Mouse (Mus musculus): ENCODE measurements around the gene Olfr1256. TPM values are rescaled to one million over a fixed set of nuclear protein-coding genes. Genes with fewer than 3 reads are reported as not detected.

Olfr1256 gene
- total RNA-seq (2021), result not detected

DNA sequence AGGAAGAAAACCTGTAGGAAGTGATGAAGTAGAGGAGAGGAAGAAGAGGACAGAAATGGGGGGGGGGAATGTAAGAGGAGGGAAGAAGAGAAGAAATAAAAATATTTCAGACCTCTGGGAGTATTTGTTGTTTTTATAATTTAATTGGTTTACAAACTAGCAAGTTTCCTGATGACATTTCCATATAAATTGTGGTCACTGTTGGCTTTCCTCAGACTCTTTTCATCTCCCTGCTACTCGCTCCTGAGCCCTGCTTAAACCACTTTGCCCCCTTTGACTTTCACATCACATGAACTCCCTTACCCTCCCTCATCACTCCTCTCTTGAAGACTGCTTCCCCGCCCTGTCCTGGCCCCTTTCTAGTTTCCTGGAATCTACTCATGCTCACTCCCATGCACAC, at the start of gene Olfr1256:
Gene Olfr1256, minus strand, starts transcription at position 101 of the 400 bp plus-strand sequence.
- intact Hi-C loops (cut with DNase I), result no loop called here

DNA sequence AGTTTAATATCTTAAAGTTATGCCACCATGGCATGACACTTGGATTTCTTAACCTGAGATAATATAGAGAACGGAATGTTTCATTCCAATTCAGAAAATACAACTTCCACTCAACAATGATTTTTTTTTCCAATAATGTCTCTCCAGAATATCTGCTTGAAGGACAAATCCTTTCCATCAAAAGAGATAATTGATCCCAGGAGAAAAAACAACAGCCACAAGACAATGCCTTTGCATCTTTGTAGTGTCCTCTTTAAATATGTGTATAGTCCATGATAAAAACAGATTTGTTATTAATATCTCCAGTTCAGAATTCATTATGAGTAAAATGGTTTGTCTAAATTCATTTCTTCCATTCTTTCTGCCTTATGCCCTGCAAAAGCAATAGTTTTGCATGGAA, 36.8 kb upstream of the Olfr1256 start, which contains the start of gene Olfr1257:
Gene Olfr1257, plus strand, starts transcription at position 301 of the 400 bp plus-strand sequence.
- intact Hi-C loops (cut with DNase I), result no loop called here
- no peak for DNase-seq (ENCODE audit: low spot score in 2 of 2)

More for the DNA sequence above, at the start of gene Olfr1256:
- DNase-seq (ENCODE audit: low spot score in 2 of 2), result no peak

DNA sequence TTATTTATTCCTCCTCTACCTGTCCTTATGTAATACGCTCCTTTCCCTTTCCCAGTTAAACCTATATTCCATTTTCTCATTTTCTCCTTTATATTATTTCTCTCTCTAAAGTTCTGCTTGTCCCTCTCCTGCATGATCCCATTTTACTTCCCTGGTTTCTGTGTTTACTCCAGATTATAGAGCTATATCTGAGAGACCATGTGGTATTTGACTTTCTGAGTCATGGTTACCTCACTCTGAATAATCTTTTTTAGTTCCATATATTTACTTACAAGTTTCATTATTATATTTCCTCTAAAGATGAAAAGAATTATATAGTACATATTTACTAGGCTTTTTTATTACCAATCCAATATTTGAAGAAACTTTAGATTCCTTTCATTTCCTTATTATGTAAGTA, 7.9 kb upstream of the Olfr1256 start:
- no peak for DNase-seq (ENCODE audit: low spot score in 2 of 2)
- intact Hi-C loops (cut with DNase I), result no loop called here

DNA sequence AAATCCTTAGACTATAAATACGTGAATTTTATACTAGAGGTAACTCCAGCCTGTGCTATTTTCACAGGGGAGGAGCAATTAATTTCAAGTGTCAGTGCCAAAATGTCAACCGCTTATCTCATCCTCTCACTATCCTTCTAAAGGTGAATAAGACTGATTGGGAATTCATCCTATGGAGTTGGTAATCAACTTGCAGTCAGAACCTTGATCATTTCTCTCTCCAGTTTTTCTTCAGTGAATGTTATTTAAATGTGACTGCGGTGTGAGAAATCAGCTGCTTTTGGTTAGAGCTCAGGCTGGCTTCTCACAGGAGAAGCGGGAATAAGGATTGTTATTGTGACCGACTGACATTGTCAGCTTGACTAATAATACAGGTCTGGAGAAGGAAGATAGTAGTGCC, 6.8 kb upstream of the Olfr1256 start, which contains the start of gene Olfr48:
Gene Olfr48, minus strand, starts transcription at position 101 of the 400 bp plus-strand sequence.
- intact Hi-C loops (cut with DNase I), result no loop called here
- DNase-seq (ENCODE audit: low spot score in 2 of 2), result no peak

DNA sequence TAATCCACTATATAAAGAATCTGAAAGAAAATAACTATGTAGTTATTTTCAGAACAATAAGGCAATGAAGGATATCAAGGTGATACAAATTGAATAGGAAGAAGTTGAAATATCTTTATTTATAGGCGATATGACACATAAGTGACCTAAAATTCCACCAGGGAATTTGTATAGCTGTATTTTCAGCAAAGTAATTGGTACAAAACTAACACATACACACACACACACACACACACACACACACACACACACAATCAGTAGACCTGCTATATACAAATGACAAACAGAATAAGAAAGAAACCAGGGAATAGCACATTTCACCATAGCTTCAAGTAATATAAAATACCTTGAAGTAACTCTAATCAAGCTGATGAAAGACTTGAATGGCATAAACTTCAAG, 21.1 kb downstream of the Olfr1256 start:
- intact Hi-C loops (cut with DNase I), result no loop called here

DNA sequence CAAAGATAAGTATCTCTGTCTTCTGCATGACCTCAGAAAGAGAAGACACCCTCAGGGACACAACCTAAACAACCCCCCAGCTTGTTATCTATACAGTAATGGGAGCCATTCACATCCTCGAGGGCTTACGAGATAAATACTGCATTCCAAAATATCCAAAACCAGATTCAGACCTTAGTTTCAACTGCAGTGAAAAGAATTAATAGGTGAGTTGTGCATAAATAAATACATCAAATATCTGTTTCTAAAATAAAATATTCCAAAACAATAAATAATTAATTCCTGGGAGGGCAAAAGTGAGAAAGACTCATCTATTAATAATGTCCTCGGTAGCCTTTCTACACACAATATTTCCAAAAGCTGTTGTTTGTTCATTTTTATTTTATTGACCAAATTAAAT, 29.6 kb downstream of the Olfr1256 start, which contains the start of gene Olfr1255:
Gene Olfr1255, plus strand, starts transcription at position 301 of the 400 bp plus-strand sequence.
- no peak for DNase-seq (ENCODE audit: low spot score in 2 of 2)
- intact Hi-C loops (cut with DNase I), result no loop called here

More for the DNA sequence above, 21.1 kb downstream of the Olfr1256 start:
- no peak for DNase-seq (ENCODE audit: low spot score in 2 of 2)

DNA sequence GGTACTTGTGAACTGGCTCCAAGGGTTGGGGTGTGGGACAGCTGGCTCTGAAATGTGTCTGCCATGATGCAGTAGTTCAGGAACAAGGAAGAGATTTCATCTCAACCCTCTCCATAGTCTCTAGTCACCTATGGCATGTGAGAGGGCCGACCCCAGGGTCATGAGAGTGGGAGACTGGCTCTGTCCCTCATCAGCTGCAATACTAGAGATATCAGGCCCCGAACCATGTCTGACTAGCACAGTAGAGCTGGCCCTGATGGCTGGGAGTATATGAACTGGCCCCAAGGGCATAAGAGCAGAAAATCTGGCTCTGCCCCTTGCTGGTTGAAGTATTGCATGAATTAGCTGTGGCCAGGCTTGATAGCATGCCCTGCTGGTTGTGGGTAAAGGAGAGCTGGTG, 30.6 kb downstream of the Olfr1256 start:
- intact Hi-C loops (cut with DNase I), result no loop called here
- no peak for DNase-seq (ENCODE audit: low spot score in 2 of 2)

DNA sequence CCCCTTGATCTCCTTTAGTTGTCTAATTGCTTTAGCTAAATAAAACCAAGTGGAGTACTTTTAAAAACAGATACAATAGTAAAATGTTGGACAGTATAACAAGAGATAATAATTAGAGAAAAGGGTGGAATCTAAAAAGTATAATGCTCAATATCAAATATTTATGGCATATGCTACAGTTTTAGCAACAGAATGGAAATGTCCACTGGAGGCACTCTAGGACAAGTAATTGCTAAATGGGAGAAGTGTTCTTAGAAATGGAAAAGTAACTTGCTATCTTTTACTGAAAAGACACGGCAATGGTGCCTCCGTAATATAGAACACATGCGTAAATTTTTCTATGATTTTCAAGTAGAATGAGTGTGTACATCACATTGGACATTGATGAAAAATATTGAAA, 41.8 kb downstream of the Olfr1256 start:
- DNase-seq (ENCODE audit: low spot score in 2 of 2), result no peak
- intact Hi-C loops (cut with DNase I), result no loop called here

DNA sequence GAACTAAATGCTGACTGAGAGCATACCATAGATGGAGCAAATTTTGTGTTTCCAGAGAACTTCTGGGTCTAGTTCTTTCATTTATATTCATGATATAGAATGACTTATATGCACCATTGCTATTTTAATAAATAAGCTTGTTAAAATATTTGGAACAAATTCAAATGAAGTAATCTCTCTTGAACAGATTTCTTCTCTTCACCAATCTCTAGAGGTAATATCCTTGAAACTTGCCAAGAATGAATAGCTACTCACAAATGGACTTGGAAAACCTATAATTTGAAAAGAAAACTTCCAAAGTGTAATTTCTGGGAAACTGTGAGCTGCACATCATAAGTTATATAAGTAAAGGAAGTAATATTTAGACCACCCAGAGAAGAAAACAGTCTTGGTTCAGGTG, 47.8 kb downstream of the Olfr1256 start, which contains the start of gene Olfr1254:
Gene Olfr1254, minus strand, starts transcription at position 101 of the 400 bp plus-strand sequence.
- intact Hi-C loops (cut with DNase I), result no loop called here
- DNase-seq (ENCODE audit: low spot score in 2 of 2), result no peak

Other genes with a start within 250 kb of the Olfr1256 start
- not detected for gene Olfr1246, start 248.4 kb downstream of the Olfr1256 start, total RNA-seq (2021)
- under 1 TPM in 1 of 2 experiments, not detected in 1; 0.11 TPM for gene Olfr1247, start 227.4 kb downstream of the Olfr1256 start, total RNA-seq (2021)
- not detected for gene Olfr1248, start 223.3 kb downstream of the Olfr1256 start, total RNA-seq (2021)
- not detected for gene Olfr1249, start 206.6 kb downstream of the Olfr1256 start, total RNA-seq (2021)
- not detected for gene Olfr1250, start 180.1 kb downstream of the Olfr1256 start, total RNA-seq (2021)
- gene Olfr1251, start 169.6 kb downstream of the Olfr1256 start, total RNA-seq (2021), result not detected
- not detected for gene Olfr1252, start 116.5 kb downstream of the Olfr1256 start, total RNA-seq (2021)
- not detected for gene Olfr1253, start 84.5 kb downstream of the Olfr1256 start, total RNA-seq (2021)
- not detected for gene Olfr1254, start 47.9 kb downstream of the Olfr1256 start, total RNA-seq (2021)
- not detected for gene Olfr1255, start 29.5 kb downstream of the Olfr1256 start, total RNA-seq (2021)
- gene Olfr48, start 6.7 kb upstream of the Olfr1256 start, total RNA-seq (2021), result not detected
- not detected for gene Olfr1257, start 36.9 kb upstream of the Olfr1256 start, total RNA-seq (2021)
- gene Olfr1258, start 85.8 kb upstream of the Olfr1256 start, total RNA-seq (2021), result not detected
- gene Olfr1259, start 107.1 kb upstream of the Olfr1256 start, total RNA-seq (2021), result not detected
- not detected for gene Olfr1260, start 132.8 kb upstream of the Olfr1256 start, total RNA-seq (2021)
- gene Olfr1261, start 149.7 kb upstream of the Olfr1256 start, total RNA-seq (2021), result not detected
- not detected for gene Olfr1262, start 158.6 kb upstream of the Olfr1256 start, total RNA-seq (2021)
- gene Olfr1263, start 170.6 kb upstream of the Olfr1256 start, total RNA-seq (2021), result not detected
- not detected for gene Olfr1264, start 184.0 kb upstream of the Olfr1256 start, total RNA-seq (2021)
- gene Olfr1265, start 193.8 kb upstream of the Olfr1256 start, total RNA-seq (2021), result not detected
- not detected for gene Olfr140, start 222.0 kb upstream of the Olfr1256 start, total RNA-seq (2021)